Mouse (Mus musculus): ENCODE results near the gene Pex26.

The Pex26 gene

GRCm38 (mm10) chr6:121243161-121243560 lies 59.7 kb downstream of the Pex26 start:
- DNase-seq = no peak

- DNase-seq = peak; percentile 62 to 69
Observed at GRCm38 (mm10) chr6:121245127-121246036, 61.9 kb downstream of the Pex26 start, which contains the start of gene Usp18. Gene Usp18 (plus strand): TSS chr6:121245906.

GRCm38 (mm10) chr6:121246037-121246361 lies 62.5 kb downstream of the Pex26 start:
- no peak for DNase-seq

Data from cerebellum, adult 18-20 months (tissue).